In genomic region chr3:28107446-28108004, GRCm38 (mm10) we compare ENCODE assay signal across 9 mouse cellular contexts.
DNase-seq lines count a peak whose midpoint lies in the region; ATAC-seq and TF ChIP-seq lines count a peak whose summit lies in the region.
"Had no signal": no experiment of that assay in that cellular context is flagged by ENCODE, and none has a peak within 500 bp of the region (broad histone marks: within the 10 kb centered on the region; RNA-seq: fewer than 3 reads in every experiment).

No protein-coding gene starts in this region.

- 49% methylated on average over 6 of the region's 6 CpGs for WGBS in thymus, adult 2 months
- WGBS in heart, embryonic 16.5 days, result 26% methylated on average over 6 of the region's 6 CpGs
- 28% methylated on average over 6 of the region's 6 CpGs for WGBS in lung, postnatal 0 days

- H3K4me2 ChIP-seq in heart, embryonic 16.5 days (ENCODE audit: low read depth, low read length), result no peak overlapping the region
- no peak overlapping the region for H3K4me2 ChIP-seq in lung, postnatal 0 days (replicated peaks; ENCODE audit: low read depth, low read length)
- H3K4me2 ChIP-seq: embryonic facial prominence, embryonic 12.5 days had no signal

- DNase-seq in thymus, postnatal 0 days (ENCODE audit: low spot score), result peak; percentile 29
- no peak for DNase-seq in thymus, adult 2 months
- peak; percentile 66 for DNase-seq in kidney, postnatal 14 days
- DNase-seq in lung, postnatal 0 days (ENCODE audit: low spot score), result peak; percentile 77
- peak; percentile 12 for DNase-seq in right cerebral cortex, postnatal 14 days
- no peak for DNase-seq in gastrocnemius, postnatal 4 days (ENCODE audit: low spot score in 2 of 2)

- H3K27ac ChIP-seq in thymus, adult 2 months (ENCODE audit: control insufficient read depth, insufficient read depth, low read length), result no peak overlapping the region
- H3K27ac ChIP-seq in cortical plate, adult 2 months (ENCODE audit: insufficient read depth, low read length), result no peak overlapping the region
- peak overlapping the region; percentile 53; the same call in 1 of the 2 replicates for H3K27ac ChIP-seq in heart, embryonic 16.5 days (ENCODE audit: low read length)
- no peak overlapping the region for H3K27ac ChIP-seq in lung, postnatal 0 days (ENCODE audit: low read length)
- H3K27ac ChIP-seq: embryonic facial prominence, embryonic 12.5 days had no signal

- no peaks in the 10 kb centered on the region for H3K36me3 ChIP-seq in thymus, adult 2 months (ENCODE audit: control insufficient read depth, insufficient read depth, low read length)
- no peaks in the 10 kb centered on the region; the same call in 1 of the 2 replicates for H3K36me3 ChIP-seq in heart, embryonic 16.5 days (ENCODE audit: control insufficient read depth, insufficient read depth)
- no peaks in the 10 kb centered on the region; the same call in 1 of the 2 replicates for H3K36me3 ChIP-seq in lung, postnatal 0 days (ENCODE audit: insufficient read depth, low read length)
- H3K36me3 ChIP-seq: embryonic facial prominence, embryonic 12.5 days had no signal

- no peak for TF ChIP-seq POLR2A in thymus, adult 2 months (IDR thresholded peaks at IDR 0.05; ENCODE audit: control insufficient read depth, extremely low read depth, insufficient read depth, low read length, poor library complexity)
- no peak for TF ChIP-seq POLR2A in cortical plate, adult 2 months (IDR thresholded peaks at IDR 0.05; ENCODE audit: extremely low read depth, insufficient read depth, low read length)

- no peak overlapping the region for H3K4me3 ChIP-seq in thymus, adult 2 months (ENCODE audit: control insufficient read depth, insufficient read depth, low read length)
- H3K4me3 ChIP-seq in cortical plate, adult 2 months (ENCODE audit: insufficient read depth, low read length), result no peak overlapping the region
- H3K4me3 ChIP-seq in heart, embryonic 16.5 days (ENCODE audit: low read length), result no peak overlapping the region
- H3K4me3 ChIP-seq in lung, postnatal 0 days (ENCODE audit: low read depth, low read length), result no peak overlapping the region
- H3K4me3 ChIP-seq: embryonic facial prominence, embryonic 12.5 days had no signal

- no peaks in the 10 kb centered on the region for H3K4me1 ChIP-seq in thymus, adult 2 months (replicated peaks; ENCODE audit: control insufficient read depth, insufficient read depth, low read length)
- no peaks in the 10 kb centered on the region for H3K4me1 ChIP-seq in cortical plate, adult 2 months (ENCODE audit: control insufficient read depth, insufficient read depth, low read length)
- peaks cover 14% of the 10 kb centered on the region for H3K4me1 ChIP-seq in heart, embryonic 16.5 days (ENCODE audit: control insufficient read depth, insufficient read depth, low read length)
- no peaks in the 10 kb centered on the region for H3K4me1 ChIP-seq in lung, postnatal 0 days (ENCODE audit: insufficient read depth, low read depth, low read length)
- H3K4me1 ChIP-seq: embryonic facial prominence, embryonic 12.5 days had no signal

- TF ChIP-seq EP300 in lung, postnatal 0 days (IDR thresholded peaks at IDR 0.05), result no peak

- H3K9me3 ChIP-seq in heart, embryonic 16.5 days (replicated peaks; ENCODE audit: control insufficient read depth, low read length), result no peaks in the 10 kb centered on the region
- H3K9me3 ChIP-seq in lung, postnatal 0 days (ENCODE audit: low read length), result no peaks in the 10 kb centered on the region
- H3K9me3 ChIP-seq: embryonic facial prominence, embryonic 12.5 days had no signal

- no peaks in the 10 kb centered on the region for H3K27me3 ChIP-seq in thymus, adult 2 months (ENCODE audit: control insufficient read depth, insufficient read depth, low read length)
- no peaks in the 10 kb centered on the region for H3K27me3 ChIP-seq in heart, embryonic 16.5 days (ENCODE audit: control insufficient read depth, insufficient read depth, low read length)
- no peaks in the 10 kb centered on the region for H3K27me3 ChIP-seq in lung, postnatal 0 days (replicated peaks; ENCODE audit: insufficient read depth, low read length)
- H3K27me3 ChIP-seq: embryonic facial prominence, embryonic 12.5 days had no signal

- H3K9ac ChIP-seq in heart, embryonic 16.5 days (ENCODE audit: low read length), result no peak overlapping the region
- H3K9ac ChIP-seq in lung, postnatal 0 days (replicated peaks; ENCODE audit: low read depth), result no peak overlapping the region
- H3K9ac ChIP-seq: embryonic facial prominence, embryonic 12.5 days had no signal

- TF ChIP-seq CTCF in thymus, adult 2 months (IDR thresholded peaks at IDR 0.05; ENCODE audit: borderline replicate concordance, control insufficient read depth, extremely low read depth, insufficient read depth, low read length, poor library complexity), result no peak
- peak; percentile 81 for TF ChIP-seq CTCF in cortical plate, adult 2 months (IDR thresholded peaks at IDR 0.05; ENCODE audit: extremely low read depth, insufficient read depth, low read length)
- TF ChIP-seq CTCF in lung, postnatal 0 days (IDR thresholded peaks at IDR 0.05), result peak; percentile 93

- ATAC-seq in heart, embryonic 16.5 days (replicated peaks; ENCODE audit: extremely low read depth, insufficient read depth, low FRiP score), result peak; percentile 77; the same call in 1 of the 2 replicates
- ATAC-seq in lung, postnatal 0 days, result peak; percentile 77

Comparison
In these comparisons a context has a peak if more than half of its experiments do, and no peak if none do; other contexts are left out.
1. DNase-seq: peak in thymus, postnatal 0 days (single experiment), kidney, postnatal 14 days (single experiment), lung, postnatal 0 days (single experiment) and right cerebral cortex, postnatal 14 days (single experiment); none in thymus, adult 2 months (single experiment) and gastrocnemius, postnatal 4 days (0 of 2).